Mouse (Mus musculus): ENCODE measurements at regions not wholly inside any gene's neighbourhood (a gene's known extent, or its start where the extent isn't known, plus 50 kb on each side); places are given as distances from the start of the nearest gene placed in this dataset.
"Not testable (repeated sequence)": the region's sequence is repeated elsewhere in the genome, so short reads cannot be mapped to it uniquely, and the experiment has no call there.

DNA sequence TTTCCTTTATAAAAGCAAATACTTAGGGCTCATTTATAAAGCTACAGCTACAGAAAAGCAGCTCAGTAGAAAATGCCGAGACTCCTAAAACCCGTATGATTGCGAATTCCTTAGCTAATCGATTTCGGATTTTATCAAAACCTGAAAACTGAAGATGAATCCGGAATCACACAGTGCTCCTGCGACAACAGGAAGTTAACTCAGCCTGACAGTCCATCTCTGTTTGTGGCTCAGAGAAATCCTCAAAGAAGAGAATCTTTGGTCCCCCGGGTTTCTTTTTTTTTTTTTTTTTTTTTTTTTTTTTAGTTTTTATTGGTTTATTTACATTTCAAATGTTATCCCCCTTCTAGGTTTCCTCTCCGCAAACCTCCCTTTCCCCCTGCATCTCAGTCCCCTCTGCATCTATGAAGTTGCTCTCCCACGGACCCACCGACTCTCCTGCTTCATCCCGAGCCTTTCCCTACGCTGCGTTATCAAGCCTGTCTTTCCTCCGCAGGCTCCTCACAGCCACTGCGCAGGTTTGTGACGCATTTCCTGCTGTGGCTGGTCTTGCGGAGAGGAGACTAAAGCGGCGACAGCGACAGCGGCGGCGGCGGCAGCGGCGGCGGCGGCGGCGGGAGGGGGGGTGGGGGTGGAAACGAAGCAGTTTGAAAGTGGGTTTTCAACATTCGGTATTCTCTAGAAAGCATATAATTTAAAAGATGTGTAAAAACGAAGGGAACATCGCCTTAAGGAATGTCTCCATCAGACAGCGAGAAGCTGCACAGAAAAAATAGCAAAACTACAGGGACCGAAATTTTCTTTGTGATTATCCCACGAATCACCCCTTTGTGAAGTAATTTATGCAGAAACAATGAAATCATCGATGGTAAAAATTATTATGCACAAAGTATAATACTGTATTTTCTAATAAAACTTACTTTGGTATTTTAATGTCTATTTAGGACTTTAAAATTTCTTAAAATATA is 352.3 kb upstream of the Snrpn start:
- POLR2A ChIA-PET = interaction anchor here (0.6 to 1.1 kb wide), 4 partner anchors 49 to 248 kb away, joined by 3 to 6 read pairs (median 4); no protein-coding TSS in a partner anchor
- CTCF ChIA-PET = not testable (repeated sequence)

DNA sequence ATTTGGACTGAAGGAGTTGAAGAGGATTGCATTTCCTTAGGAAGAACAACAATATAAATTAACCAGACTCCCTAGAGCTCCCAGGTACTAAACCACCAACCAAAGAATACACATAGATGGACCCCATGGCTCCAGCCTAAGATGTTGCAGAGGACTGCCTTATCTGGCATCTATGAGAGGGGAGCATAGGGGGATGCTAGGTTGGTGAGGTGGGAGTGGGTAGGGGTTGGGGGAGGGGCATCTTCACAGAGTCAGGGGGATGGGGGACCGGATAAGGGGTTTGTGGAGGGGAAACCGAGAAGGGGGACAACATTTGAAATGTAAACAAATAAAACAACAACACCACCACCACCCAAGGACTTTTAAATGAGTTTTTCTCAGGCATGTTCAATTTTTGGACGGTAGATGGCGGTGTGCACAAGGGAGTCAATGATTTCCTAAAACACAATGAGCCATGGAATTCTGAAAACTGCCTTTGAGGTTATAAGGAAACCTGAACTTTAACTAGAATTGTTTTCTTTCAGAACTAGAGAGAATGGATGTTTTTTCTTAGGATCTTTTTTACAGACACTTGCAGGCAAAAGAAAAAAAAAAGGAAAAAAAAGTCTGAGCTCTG is 347.9 kb upstream of the Snrpn start:
- POLR2A ChIA-PET = not testable (repeated sequence)
- CTCF ChIA-PET = interaction anchor here in 2 of 4 experiments (0.6 kb wide), 2 partner anchors 240 to 1449 kb away, joined by 3 to 4 read pairs; no protein-coding TSS in a partner anchor

- CTCF ChIA-PET = not testable (repeated sequence)
These were observed 310.1 kb upstream of the Snrpn start for GRCm38 (mm10) chr7:60450074-60450603.

DNA sequence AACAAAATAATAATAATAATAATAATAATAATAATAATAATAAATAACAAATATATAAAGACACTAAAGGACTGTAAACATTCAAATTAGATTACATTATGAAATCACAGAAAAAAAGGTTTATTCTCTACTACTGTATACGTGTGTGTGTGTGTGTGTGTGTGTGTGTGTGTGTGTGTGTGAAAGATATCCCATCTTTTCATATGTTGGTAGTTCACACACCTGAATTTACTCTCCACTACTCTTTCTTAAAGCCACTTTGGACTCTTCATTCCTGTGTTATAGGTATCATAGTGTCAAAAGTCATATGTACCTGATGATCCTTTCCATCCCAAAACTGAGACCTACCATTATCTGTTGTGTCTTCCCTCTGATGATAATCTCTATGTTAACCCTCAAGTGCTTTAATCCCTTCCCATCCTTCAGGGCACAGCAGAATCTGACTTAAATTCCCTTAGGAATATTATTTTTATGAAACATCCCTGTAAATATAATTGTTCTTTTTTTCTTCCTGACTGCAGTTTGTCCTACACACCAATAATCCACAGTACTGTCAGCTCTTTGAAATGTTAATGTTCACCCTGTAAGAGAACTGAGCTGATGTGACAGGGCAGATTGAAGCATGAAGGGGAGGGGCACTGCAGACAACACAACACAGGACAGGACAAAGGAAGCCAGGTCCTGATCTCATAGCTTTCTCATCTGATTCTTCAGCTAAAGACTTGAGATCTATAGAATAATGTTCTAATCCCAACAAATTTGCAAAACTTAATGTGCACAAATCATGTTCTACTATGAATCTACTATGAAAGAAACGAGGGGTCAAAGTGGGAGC is 309.4 kb upstream of the Snrpn start:
- POLR2A ChIA-PET, CTCF ChIA-PET: not testable (repeated sequence)

More at GRCm38 (mm10) chr7:60450074-60450603, 310.1 kb upstream of the Snrpn start:
- POLR2A ChIA-PET = not testable (repeated sequence)

DNA sequence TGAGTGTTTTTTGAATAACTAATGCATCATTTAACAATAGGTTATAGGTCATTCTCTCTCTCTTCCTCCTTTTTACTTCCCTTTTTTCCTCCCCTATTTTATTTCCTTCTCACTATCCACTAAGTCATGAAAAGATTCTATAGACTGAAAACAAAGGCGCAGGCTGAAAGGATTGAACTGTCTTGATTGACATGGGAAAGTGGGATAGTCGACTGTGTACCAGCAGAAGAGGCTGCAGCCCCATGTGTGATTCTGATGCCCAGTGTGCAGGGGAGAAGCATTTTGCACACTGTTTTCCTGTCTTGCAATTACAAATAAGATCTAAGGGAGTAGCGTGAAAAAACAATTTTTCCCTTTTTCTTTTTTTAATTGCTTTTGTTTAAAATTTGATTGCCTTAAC is 298.8 kb upstream of the Snrpn start:
- CTCF ChIA-PET = no interaction called here
- POLR2A ChIA-PET = no interaction called here

DNA sequence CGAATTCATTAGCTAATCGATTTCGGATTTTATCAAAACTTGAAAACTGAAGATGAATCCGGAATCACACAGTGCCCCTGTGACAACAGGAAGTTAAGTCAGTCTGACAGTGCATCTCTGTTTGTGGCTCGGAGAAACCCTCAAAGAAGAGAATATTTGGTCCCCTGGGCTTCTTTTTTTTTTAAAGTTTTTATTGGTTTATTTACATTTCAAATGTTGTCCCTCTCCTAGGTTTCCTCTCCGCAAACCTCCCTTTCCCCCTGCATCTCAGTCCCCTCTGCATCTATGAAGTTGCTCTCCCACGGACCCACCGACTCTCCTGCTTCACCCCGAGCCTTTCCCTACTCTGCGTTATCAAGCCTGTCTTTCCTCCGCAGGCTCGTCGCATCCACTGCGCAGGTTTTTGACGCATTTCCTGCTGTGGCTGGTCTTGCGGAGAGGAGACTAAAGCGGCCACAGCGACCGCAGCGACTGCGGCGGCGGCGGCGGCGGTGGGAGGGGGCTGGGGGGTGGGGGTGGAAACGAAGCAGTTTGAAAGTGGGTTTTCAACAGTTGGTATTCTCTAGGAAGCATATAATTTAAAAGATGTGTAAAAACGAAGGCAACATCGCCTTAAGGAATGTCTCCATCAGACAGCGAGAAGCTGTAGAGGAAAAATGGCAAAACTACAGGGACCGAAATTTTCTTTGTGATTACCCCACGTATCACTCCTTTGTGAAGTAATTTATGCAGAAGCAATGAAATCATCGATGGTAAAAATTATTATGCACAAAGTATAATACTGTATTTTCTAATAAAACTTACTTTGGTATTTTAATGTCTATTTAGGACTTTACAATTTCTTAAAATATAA is 251.2 kb upstream of the Snrpn start:
- CTCF ChIA-PET = not testable (repeated sequence)
- POLR2A ChIA-PET = interaction anchor here in 1 of 4 experiments (1.2 kb wide), 1 partner anchor 101 kb away, joined by 5 read pairs; no protein-coding TSS in a partner anchor

DNA sequence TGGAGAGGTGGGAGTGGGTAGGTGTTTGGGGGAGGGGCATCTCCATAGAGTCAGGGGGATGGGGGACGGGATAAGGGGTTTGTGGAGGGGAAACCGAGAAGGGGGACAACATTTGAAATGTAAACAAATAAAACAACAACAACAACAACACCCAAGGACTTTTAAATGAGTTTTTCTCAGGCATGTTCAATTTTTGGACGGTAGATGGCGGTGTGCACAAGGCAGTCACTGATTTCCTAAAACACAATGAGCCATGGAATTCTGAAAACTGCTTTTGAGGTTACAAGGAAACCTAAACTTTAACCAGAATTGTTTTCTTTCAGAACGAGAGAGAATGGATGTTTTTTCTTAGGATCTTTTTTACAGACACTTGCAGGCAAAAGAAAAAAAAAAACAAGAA is 246.9 kb upstream of the Snrpn start:
- CTCF ChIA-PET = interaction anchor here in 1 of 4 experiments (0.6 kb wide), 2 partner anchors 621 to 1428 kb away, joined by 3 read pairs; no protein-coding TSS in a partner anchor
- POLR2A ChIA-PET = not testable (repeated sequence)

DNA sequence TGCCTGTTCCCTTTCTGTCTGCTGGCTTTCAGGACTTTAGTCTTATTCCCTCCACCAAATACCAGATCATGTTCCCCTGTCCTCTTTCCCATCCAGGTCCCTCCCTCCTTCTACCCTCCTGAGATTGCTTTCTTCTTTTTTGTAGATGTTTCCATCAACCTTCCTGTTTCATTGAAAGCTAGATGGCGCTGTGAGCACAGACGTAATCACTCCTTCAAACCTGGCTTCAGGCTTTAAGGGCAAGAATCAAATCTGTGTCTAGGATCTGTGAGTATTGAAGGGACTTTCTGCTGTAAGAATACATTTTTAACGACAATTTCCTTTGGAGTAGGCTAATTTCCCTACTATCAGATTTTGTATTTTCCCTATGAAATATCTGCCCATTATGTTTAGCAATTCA is 234.0 kb upstream of the Snrpn start:
- POLR2A ChIA-PET = not testable (repeated sequence)

DNA sequence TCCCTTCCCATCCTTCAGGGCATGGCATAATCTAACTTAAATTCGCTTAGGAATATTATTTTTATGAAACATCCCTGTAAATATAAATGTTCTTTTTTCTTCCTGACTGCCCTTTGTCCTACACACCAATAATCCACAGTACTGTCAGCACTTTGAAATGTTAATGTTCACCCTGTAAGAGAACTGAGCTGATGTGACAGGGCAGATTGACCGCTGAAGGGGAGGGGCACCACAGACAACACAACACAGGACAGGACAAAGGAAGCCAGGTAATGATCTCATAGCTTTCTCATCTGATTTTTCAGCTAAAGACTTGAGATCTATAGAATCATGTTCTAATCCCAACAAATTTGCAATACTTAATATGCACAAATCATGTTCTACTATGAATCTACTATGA is 212.2 kb upstream of the Snrpn start:
- CTCF ChIA-PET, POLR2A ChIA-PET: not testable (repeated sequence)

More for the DNA sequence above, 234.0 kb upstream of the Snrpn start:
- CTCF ChIA-PET = interaction anchor here in 1 of 4 experiments (0.6 kb wide), 1 partner anchor 37 kb away, joined by 4 read pairs; no protein-coding TSS in a partner anchor
